Mouse (Mus musculus) liver, embryonic 16.5 days (tissue): ENCODE data around the gene Slc25a12. TPM values are rescaled to one million over a fixed set of nuclear protein-coding genes. Genes with fewer than 3 reads are reported as not detected.

Experiments
- ATAC-seq: fragments of 200-750 bp; cut with Nextera tagmentation; 2 replicates; pipeline ENCODE4 v1.8.0; 2017; ENCODE audit warnings: low read depth, mild to moderate bottlenecking, moderate number of reproducible peaks, moderate library complexity
- H3K27ac ChIP-seq: fragments of 300-500 bp; sonication (generic); 2 replicates; pipeline ENCODE4 v1.5.1; 2014; ENCODE audit warnings: mild to moderate bottlenecking, low read length
- H3K27me3 ChIP-seq: fragments of 300-500 bp; sonication (generic); 2 replicates; pipeline ENCODE4 v1.6.1; 2014; ENCODE audit warnings: low read depth, low read length, mixed read lengths; ENCODE audit not compliant: control insufficient read depth, insufficient read depth
- H3K36me3 ChIP-seq: fragments of 300-500 bp; sonication (generic); 2 replicates; pipeline ENCODE4 v1.6.1; 2014; ENCODE audit warnings: mild to moderate bottlenecking; ENCODE audit not compliant: control insufficient read depth, insufficient read depth
- H3K4me1 ChIP-seq: fragments of 300-500 bp; sonication (generic); 2 replicates; pipeline ENCODE4 v1.6.1; 2014; ENCODE audit warnings: low read depth, low read length, mixed read lengths; ENCODE audit not compliant: control insufficient read depth
- H3K4me2 ChIP-seq: fragments of 300-500 bp; sonication (generic); 2 replicates; pipeline ENCODE4 v1.6.1; 2014; ENCODE audit warnings: low read depth, low read length, mixed read lengths
- H3K4me3 ChIP-seq: fragments of 300-500 bp; sonication (generic); 2 replicates; pipeline ENCODE4 v1.5.1; 2014; ENCODE audit warnings: low read depth, mild to moderate bottlenecking, low read length
- H3K9ac ChIP-seq: fragments of 300-500 bp; sonication (generic); 2 replicates; pipeline ENCODE4 v1.6.1; 2014; ENCODE audit warnings: low read depth, low read length
- H3K9me3 ChIP-seq: fragments of 300-500 bp; sonication (generic); replicated peaks from 2 replicates; pipeline ENCODE4 v1.6.1; 2016; ENCODE audit warnings: low read length; ENCODE audit not compliant: control insufficient read depth
- WGBS: fragments of 180-500 bp; shearing (Covaris S2); extraction: QIAGEN DNeasy Blood & Tissue Kit; methylation state at CpG from one replicate; pipeline ENCODE4 v1.1.7; 2014; ENCODE audit not compliant: insufficient replicate concordance; 5-methylcytosine and 5-hydroxymethylcytosine counted together
- polyA plus RNA-seq: library from polyadenylated mRNA; unstranded; fragments of >200 nt; fragmentation: Nextera tagmentation; extraction: Ambion mirVana; gene quantifications from 2 replicates; pipeline ENCODE4 v1.2.1, GENCODE M21; 2015

Slc25a12 gene
- polyA plus RNA-seq, 1 experiment from 2014 or later = 22.6 TPM

GRCm38 (mm10) chr2:71264585-71264984 lies 103.0 kb downstream of the Slc25a12 start:
- peaks cover 10% of the 10 kb centered on the region for H3K4me1 ChIP-seq
- H3K9ac ChIP-seq = no peak overlapping the region

GRCm38 (mm10) chr2:71256581-71256980 lies 111.0 kb downstream of the Slc25a12 start:
- H3K9ac ChIP-seq = no peak overlapping the region
- peaks cover 23% of the 10 kb centered on the region for H3K36me3 ChIP-seq
- no peaks in the 10 kb centered on the region for H3K9me3 ChIP-seq
- no peak overlapping the region for H3K4me3 ChIP-seq
- ATAC-seq = no peak
- H3K27me3 ChIP-seq = no peaks in the 10 kb centered on the region
- H3K27ac ChIP-seq = no peak overlapping the region
- H3K4me1 ChIP-seq = peaks cover 3% of the 10 kb centered on the region
- H3K4me2 ChIP-seq = no peak overlapping the region
- WGBS = 83% methylated on average over 7 of the region's 7 CpGs

More at GRCm38 (mm10) chr2:71264585-71264984, 103.0 kb downstream of the Slc25a12 start:
- no peak overlapping the region for H3K27ac ChIP-seq
- no peak for ATAC-seq
- no peaks in the 10 kb centered on the region for H3K9me3 ChIP-seq
- H3K36me3 ChIP-seq = peaks cover 10% of the 10 kb centered on the region
- no peak overlapping the region for H3K4me2 ChIP-seq
- no peaks in the 10 kb centered on the region for H3K27me3 ChIP-seq
- no peak overlapping the region for H3K4me3 ChIP-seq
- WGBS = 89% methylated on average over 20 of the region's 20 CpGs

DNA sequence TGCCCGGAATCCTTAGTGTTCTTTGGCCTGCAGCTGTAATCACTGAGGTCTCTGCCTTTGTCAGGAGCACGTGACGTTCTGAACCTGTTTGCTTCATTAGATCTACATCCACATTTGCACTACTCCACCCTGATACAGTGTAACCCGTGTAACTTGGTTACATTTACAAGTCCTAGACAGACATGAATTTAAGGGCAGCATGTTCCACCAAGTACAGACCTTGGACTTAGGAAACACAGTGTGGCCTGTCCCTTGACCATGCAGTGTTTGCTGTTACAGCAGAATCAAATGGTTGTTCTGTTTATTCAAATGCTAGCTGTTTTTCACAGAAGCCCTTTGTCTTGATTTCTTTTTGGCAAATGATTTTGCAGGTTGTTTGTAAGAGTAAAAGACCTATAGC lies 112.7 kb downstream of the Slc25a12 start:
- H3K27me3 ChIP-seq = no peaks in the 10 kb centered on the region
- no peak overlapping the region for H3K4me3 ChIP-seq
- peaks cover 19% of the 10 kb centered on the region for H3K36me3 ChIP-seq
- H3K4me2 ChIP-seq = no peak overlapping the region
- ATAC-seq = peak; percentile 84
- H3K9ac ChIP-seq = no peak overlapping the region
- H3K27ac ChIP-seq = peak overlapping the region; percentile 54; the same call in 1 of the 2 replicates
- 58% methylated on average over 4 of the region's 4 CpGs for WGBS
- no peaks in the 10 kb centered on the region for H3K9me3 ChIP-seq
- H3K4me1 ChIP-seq = peaks cover 3% of the 10 kb centered on the region

DNA sequence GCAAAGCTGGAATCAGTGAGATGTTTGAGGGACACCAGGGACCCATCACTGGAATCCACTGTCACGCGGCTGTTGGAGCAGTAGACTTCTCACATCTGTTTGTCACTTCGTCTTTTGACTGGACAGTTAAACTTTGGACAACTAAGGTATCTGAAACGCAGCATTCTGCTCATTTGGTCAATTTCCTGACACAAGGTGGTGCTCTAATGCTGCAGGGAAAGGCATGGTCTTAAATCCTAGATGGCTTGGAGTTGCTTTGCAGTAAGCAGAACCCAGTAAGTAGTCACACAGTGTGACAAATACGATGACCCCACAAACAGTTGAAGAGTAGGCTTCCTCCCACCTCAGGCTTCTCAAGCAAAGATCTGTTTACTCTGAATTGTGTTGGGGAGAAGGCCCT lies 116.7 kb downstream of the Slc25a12 start:
- H3K36me3 ChIP-seq = peaks cover 19% of the 10 kb centered on the region
- H3K4me3 ChIP-seq = no peak overlapping the region
- no peak for ATAC-seq
- H3K27me3 ChIP-seq = no peaks in the 10 kb centered on the region
- WGBS = 73% methylated on average over 5 of the region's 5 CpGs
- peaks cover 3% of the 10 kb centered on the region for H3K4me1 ChIP-seq
- H3K4me2 ChIP-seq = no peak overlapping the region
- H3K27ac ChIP-seq = no peak overlapping the region
- H3K9ac ChIP-seq = no peak overlapping the region
- no peaks in the 10 kb centered on the region for H3K9me3 ChIP-seq

DNA sequence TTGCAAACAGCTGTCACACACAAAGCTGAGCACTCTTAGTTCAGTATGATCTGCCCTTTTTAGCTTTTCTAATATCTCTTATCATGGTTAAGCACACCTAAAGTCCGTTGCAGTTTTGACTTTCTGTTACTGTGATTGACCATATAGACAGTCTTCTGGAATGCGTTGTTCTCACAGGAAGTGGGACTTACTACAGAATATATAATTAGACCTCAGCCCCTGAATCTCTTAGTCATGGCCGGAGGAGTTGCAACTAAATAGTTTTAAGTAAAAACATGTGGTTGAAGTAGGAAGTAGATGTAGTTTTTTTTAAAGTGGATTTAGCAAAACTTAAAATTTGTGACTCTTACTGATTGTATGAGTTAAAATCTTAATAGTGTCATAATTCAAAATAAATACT lies 119.5 kb downstream of the Slc25a12 start:
- Histone ChIP-seq H3K9ac (no peak overlapping the region), H3K4me2 (no peak overlapping the region), H3K4me3 (no peak overlapping the region), H3K36me3 (peaks cover 19% of the 10 kb centered on the region), H3K4me1 (no peaks in the 10 kb centered on the region), H3K27me3 (no peaks in the 10 kb centered on the region), H3K27ac (no peak overlapping the region), H3K9me3 (no peaks in the 10 kb centered on the region)
- no peak for ATAC-seq
- WGBS = 18% methylated on average over 3 of the region's 3 CpGs

DNA sequence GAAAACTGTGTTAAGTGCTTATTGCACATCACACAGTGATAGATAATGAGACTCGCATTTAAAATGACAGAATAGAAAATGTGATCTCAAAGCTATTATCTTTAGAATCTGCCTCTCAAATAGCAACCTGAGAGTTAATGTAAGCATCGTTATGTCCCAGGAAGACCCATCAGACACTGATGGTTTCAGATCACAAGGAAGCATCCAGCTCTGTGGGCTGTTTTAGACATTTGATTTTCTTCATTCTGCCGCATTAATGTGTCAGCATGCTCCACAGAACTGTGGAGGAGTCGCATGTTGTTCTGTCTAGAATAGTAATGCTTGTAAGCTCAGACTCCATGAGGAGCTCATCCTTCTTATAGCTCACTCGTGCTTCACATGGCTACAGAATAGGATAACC lies 121.5 kb downstream of the Slc25a12 start:
- 83% methylated on average over 5 of the region's 5 CpGs for WGBS

DNA sequence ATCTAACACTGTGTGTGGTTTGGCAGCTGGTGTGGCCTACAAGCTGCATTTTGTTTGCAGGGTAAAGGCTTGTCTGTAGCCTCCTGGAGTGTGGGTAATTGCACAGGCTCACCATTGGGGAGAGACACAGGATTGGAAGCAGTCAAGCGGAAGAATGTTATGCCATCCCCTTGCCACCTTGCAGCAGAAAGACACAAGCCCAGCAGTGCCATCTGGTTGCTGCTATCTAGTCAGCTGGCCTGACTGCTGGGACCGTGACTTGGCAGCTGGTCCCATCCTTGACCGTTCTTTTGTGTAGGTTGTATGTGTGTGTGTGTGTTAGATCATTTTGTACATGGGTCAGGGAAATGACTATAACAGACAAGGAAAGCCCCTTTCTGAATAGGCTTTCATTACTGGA lies 122.1 kb downstream of the Slc25a12 start:
- Histone ChIP-seq H3K4me3 (no peak overlapping the region), H3K27me3 (no peaks in the 10 kb centered on the region), H3K4me1 (no peaks in the 10 kb centered on the region), H3K9me3 (no peaks in the 10 kb centered on the region), H3K4me2 (no peak overlapping the region), H3K36me3 (peaks cover 7% of the 10 kb centered on the region), H3K9ac (no peak overlapping the region), H3K27ac (no peak overlapping the region)
- 76% methylated on average over 3 of the region's 3 CpGs for WGBS
- no peak for ATAC-seq

More for the DNA sequence above, 121.5 kb downstream of the Slc25a12 start:
- Histone ChIP-seq H3K27ac (no peak overlapping the region), H3K4me3 (no peak overlapping the region), H3K4me1 (no peaks in the 10 kb centered on the region), H3K9me3 (no peaks in the 10 kb centered on the region), H3K4me2 (no peak overlapping the region), H3K9ac (no peak overlapping the region), H3K27me3 (no peaks in the 10 kb centered on the region), H3K36me3 (peaks cover 10% of the 10 kb centered on the region)
- ATAC-seq = no peak

DNA sequence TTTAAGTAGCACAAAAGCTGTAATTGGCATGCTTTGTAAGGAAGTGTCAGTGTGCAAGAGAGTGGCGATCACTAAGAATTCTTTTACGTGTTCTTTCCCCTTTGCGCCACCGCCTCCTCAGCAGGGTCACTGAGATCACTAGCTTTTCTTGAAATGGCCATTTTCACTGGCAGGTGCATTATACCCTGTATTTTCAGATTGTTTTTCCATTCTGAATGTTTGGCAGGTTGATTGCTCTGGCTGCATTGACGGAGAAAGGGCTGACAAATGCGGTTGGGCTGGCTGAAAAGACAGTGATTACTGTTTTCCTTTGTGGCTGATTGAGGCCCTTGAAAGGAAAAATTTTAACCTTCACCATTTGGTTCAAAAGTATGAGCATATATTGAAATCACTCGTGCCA lies 122.7 kb downstream of the Slc25a12 start:
- no peak overlapping the region for H3K27ac ChIP-seq
- no peaks in the 10 kb centered on the region for H3K27me3 ChIP-seq
- no peaks in the 10 kb centered on the region for H3K9me3 ChIP-seq
- no peaks in the 10 kb centered on the region for H3K4me1 ChIP-seq
- H3K4me2 ChIP-seq = no peak overlapping the region
- no peak for ATAC-seq
- H3K9ac ChIP-seq = no peak overlapping the region
- H3K4me3 ChIP-seq = no peak overlapping the region
- 90% methylated on average over 7 of the region's 7 CpGs for WGBS
- peaks cover 6% of the 10 kb centered on the region for H3K36me3 ChIP-seq

DNA sequence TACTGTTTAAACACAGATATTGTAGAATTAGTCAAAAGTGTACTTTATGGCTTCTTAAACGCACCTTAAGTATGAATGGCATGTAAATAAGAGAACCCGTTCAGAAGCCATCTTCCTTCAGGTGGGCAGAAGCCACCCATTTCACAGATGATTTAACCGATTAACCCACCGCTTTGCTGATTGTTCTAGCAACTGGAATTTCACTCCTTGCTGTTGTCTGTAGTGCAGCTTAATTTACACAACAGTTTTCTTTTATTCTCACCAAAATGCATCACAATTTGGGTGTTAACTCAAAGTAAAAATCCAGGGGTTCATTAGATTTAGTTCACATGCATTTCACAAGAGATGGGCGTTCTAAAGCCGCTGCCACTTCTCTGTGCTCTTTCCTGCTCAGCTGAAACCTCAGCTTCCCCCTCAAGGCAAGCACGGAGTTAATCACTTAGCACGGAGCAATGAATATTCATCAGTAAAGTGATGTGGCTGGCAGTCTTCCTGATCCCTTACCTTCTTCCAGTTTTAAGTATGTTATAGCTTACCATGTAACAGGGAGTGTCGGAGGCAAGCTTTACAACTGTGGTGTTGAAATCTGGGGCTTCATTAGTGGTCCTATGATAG lies 124.4 kb downstream of the Slc25a12 start:
- H3K4me2 ChIP-seq = no peak overlapping the region
- H3K9ac ChIP-seq = no peak overlapping the region
- no peaks in the 10 kb centered on the region for H3K27me3 ChIP-seq
- no peaks in the 10 kb centered on the region for H3K9me3 ChIP-seq
- no peaks in the 10 kb centered on the region for H3K4me1 ChIP-seq
- 69% methylated on average over 9 of the region's 9 CpGs for whole genome bisulfite sequencing
- H3K4me3 ChIP-seq = no peak overlapping the region
- no peak for ATAC-seq
- H3K36me3 ChIP-seq = no peaks in the 10 kb centered on the region
- H3K27ac ChIP-seq = no peak overlapping the region
